Mouse (Mus musculus) thymus, postnatal 4 days (tissue): Measurements from ENCODE around the gene Spint2.
A peak's percentile ranks its signal among the peaks of the same experiment; 100 is the strongest.

Experiments
- DNase-seq: peaks from one replicate; pipeline ENCODE4 v3.0.0; 2021

The Spint2 gene

DNA sequence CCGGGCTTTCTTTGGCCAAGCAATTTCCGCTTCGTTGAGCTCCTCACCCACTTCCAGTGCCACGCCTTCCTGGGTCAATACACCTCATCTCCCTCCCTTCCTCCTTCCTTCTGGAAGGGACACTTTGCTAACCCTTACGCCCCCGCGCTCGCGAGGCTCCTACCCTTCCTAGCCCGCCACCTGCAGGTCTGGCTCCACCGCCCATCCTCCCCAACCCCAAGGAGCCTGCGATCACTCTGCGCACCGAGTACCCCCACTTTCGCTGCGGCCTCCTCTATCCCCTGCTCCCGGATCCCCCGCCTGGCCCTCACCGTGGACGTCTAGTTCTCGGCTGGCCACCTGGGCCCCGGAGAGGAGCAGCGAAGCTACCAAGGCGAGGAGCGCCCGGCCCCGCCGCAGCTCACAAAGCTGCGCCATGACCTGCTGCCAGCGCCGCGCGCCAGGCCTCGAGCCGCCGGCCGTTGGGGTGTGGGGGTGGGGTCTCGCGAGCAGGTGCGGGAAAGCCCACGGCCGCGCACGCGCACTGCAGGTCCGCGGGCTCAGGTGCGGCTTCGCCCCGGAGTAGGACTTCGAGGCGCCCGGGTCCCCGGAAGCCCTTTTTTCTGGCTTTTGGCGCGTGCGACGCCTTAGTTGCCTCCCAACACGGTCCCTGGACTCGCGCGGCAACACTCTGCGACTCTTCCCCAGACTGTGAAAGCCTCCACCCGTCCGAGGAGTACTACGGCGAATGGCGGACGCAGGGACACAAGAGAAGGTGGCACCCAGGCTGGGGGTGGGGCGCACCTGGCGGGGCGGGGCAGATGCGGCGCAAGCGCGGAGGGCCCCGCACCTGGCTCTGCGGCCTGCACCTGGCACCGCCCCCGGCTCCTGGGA lies at the start of gene Spint2:
TSS of gene Spint2 (minus strand) at position 712 of the 873 bp plus-strand sequence.
- peak; percentile 86 for DNase-seq

DNA sequence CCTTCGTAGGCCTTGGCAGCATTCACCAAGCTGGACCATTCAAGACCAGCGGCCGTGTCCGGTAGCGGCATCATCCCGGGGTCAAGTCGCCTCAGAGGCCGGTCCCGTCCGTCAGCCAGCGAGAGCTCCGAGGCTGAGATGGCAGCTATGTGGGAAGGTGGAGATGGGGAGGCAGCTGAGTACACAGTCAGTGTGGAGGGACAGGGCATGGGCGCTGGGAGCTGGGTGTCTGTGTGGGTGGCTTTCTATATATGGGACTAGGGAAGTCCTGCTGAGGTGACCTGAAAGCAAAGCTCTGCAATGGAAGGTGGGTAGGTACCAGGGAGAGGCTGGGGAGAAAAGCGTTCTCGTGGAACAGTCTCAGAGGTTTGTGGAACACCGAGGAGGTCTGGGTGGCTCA lies 47.3 kb upstream of the Spint2 start:
- DNase-seq: no peak

DNA sequence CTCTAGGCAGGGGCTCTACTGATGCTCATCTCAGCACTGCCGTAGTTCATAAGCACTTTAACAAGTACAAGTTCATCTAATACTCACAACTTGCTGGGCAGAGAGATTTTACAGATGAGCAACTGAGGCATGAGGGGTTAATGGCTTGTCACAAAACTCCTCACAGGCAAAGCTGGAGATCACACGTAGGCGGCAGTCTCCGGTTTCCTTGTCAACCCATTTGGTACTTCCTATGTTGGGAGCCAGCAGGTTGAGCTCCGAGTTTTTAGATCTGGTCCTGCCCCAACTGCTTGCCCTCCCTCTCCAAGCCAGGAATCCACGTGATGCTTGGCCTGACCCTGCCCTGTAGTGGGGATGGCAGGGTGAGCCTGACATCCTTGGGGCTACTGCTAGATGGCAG lies 45.4 kb upstream of the Spint2 start:
- DNase-seq: no peak

DNA sequence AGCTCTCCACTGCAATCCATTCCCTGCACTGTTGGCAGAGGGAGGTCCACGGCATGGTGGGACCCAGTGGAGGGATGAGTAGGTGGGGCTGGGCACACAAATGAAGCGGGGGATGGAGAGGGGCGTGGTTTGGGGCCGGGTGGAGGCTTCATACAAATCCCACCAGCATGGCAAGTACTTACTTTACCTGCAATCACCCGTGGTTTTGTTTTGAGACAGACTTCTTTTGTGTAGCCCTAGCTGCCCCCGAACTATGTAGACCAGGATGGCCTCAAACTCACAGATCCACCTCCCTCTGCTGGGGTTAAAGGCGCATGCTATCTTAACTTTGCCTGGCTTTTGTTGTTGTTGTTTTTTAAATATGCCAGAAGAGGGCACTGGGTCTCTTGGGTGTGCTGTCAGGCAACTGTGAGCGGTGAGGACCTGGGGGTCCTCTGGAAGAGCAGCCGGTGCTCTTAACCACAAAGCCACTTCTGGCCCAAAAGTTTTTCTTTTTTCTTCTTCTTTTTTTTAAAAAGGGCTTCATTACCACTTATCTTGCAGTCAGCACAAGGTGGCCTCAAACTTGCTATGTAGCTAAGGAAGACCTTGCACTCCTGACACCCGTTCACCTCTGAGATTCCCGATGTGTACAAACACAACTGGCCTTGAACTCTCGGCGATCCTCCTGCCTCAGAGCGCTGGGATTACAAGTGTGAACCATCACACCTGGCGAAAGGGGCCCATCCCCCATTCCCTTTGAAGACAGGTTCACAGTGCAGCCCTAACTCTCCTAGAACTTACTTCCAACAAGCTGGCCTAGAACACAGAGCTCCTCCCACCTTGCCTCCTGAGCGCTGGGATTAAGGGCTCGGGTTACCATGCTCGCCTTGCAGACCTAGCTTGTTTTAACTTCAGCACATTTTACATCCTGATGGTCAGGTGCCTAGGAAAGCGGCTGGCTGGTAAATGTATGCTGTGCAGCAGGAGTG lies 37.9 kb upstream of the Spint2 start:
- peak; percentile 73 for DNase-seq

DNA sequence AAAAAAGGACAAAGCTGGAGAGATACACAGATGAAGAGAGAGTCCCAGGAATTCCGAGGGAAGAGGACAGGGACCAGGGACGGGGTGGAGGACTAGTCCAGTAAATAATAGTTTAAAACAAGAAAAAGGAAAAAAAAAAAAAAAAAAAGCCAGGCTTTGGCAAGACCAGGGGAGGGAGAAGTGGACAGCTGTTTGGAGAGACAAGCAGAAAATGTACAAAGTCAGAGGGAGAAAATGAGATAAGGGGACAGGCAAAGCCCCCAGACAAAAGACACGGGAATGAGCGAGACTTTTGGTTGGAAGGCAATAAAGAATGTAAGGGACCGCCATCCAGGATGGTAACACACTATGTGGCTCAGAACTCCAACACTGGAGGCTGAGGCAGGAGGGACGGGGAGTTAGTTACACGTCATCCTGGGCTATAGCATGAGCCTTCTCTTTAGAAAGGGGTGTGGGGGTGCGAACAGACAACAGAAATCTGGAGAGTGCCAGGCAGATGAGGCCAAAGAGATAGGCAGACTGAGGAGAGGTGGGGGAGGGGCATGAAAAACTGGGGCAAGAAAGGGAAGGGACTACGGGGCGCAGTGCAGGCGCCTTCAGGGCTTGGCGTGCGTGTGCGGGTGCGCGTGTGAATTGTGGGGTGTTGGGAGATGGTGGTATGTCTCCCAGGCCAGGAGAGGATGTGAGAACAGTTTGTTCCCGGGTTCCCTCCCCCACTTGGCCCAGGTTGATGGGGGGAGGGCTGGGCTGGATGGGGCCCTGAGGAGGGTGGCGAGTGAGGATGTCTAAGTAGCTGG lies 36.6 kb upstream of the Spint2 start:
- peak; percentile 81 for DNase-seq

DNA sequence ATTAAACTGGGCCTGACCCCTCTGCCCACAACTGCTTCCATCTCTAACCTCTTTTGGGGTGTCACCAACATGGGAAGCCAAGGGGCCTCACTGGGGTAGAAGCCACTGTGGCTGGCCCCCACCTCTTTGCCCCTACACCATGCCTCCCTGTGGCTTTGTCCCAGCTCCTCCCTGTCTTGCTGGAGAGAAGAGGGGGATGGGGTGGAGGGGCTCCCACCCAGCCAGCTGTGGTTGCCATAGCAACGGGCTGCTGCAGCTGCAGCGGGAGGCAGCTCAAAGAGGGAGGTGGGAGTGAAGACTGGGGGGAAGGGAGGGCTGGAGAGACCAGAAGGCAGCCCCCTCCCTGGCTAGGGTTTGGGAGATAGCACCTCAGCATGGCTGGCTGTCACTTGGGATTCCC lies 35.8 kb upstream of the Spint2 start:
- peak; percentile 83 for DNase-seq

DNA sequence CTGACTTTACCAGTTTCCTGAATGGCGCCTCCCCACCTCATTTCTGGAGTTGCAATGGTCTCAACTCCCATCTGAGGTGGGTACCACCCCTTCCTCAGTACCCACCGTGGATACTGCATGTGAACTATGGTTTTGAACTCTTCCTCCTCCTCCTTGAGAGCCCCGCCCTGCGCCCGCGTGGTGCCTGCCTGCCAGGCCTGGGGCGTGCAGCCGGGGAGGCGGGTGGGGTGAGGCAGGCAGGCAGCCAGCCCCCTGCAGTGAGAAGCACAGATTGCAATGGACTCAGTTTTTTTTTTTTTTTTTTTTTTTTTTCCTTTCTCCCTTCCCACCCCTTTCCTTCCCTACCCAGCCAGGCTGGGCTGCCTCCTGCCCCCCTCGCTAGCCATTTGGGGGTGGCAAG lies 35.3 kb upstream of the Spint2 start:
- peak; percentile 79 for DNase-seq

DNA sequence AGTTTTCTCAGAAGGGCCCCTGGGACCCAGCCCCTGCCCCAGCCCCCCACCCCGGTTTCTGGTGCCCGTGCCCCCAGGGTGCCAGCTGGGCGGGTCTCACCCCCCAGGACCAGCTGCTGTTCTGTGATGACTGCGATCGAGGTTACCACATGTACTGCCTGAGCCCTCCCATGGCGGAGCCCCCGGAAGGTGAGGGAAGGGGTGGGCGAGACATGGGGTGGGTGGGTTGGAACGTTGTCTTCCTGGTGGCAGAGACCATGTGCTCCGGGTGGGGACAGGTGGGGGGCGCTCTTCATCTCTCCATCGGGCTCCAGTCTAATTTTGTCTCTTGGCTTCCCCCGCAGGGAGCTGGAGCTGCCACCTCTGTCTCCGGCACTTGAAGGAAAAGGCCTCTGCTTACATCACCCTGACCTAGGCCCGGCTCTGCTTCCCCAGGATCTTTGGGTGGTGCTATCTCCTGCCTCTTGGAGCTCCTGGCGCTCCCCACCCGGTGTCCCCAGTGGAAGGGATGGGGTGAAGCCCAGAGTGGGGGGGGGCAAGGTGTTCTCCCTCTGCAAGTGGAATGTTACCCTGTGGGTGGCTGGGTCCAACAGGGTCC lies 34.5 kb upstream of the Spint2 start:
- DNase-seq: peak; percentile 43

DNA sequence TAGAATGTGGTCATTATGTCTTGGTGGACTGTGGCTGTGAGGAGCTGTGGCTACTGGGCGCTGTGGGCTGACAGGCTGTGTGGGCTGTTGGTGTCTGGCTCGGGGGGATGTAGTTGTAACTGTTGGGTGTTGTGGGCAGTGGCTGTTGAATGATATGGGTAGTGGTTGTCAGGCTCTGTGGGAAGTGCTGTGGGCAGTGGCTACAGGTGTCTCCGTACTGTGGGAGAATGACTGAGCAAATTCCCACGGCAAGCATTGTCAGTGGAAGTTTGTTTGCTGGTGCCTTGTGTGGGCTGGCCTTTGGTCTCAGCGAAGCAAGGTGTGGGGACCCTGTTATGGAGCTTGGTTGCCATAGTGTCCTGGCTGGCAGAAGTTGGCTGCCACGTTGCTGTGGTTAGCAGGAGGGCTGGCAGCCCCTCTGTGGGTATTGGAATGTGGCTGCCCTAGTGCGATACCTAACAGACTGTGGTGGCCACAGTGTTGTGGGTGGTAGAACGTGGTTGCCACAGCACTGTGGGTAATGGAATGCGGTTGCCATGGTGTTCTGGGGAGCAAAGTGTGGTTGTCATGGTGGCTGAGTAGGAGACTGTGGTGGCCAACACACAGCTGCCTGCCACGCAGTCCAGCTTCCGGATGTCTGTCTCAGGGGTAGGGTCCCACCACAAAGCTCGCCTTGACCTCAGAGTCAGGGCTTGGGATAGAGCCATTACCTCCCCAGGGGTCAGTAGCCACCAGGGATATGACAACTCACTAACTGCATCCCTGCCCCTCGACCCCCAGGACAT lies 33.3 kb upstream of the Spint2 start:
- DNase-seq: no peak

DNA sequence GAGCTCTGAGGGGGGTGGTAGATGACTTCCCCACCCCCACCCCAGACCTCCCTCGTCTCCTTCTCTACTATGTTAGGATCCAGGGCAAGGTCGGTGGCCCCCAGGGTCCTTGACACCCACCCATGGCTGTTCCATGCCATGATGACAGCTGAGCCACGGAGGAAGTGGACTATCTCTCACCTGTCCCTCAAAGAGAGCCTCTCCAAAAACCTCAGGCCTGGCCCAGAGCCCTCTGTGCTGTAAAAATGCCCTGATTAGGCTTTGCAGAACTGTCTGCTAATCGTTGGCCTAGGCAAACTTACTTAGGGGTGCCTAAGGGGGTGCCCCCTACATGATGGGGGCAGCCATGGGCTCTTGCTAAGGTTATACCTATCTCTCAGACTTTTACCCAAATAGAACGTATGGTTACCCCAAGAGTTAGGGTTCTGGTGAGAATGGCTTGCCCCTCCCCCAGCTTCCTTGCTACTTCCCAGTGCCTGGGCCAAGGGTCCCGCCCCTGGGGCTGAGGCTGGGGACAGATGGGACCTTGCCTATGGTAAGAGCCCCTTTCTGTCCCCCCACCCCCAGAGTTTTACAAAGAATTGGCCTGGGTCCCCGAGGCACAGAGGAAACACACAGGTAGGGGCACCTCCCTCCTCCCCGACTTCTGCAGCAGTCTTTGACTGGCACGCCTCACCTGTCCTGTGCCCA lies 32.0 kb upstream of the Spint2 start:
- DNase-seq: peak; percentile 58

DNA sequence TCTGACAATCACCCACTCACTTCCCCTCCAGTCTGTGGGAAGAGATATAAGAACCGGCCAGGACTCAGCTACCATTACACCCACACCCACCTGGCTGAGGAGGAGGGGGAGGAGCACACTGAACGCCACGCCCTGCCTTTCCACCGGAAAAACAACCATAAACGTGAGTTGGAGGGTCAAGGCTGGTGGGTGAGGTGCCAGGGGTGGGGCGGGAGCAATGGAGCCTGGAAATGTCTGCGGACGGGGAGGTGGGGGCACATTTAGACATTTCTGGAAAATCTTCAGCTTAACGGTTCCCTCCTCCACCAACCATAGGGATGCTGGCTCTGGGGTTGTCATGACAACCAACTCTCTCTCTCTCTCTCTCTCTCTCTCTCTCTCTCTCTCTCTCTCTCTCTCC lies 31.3 kb upstream of the Spint2 start:
- peak; percentile 44 for DNase-seq

DNA sequence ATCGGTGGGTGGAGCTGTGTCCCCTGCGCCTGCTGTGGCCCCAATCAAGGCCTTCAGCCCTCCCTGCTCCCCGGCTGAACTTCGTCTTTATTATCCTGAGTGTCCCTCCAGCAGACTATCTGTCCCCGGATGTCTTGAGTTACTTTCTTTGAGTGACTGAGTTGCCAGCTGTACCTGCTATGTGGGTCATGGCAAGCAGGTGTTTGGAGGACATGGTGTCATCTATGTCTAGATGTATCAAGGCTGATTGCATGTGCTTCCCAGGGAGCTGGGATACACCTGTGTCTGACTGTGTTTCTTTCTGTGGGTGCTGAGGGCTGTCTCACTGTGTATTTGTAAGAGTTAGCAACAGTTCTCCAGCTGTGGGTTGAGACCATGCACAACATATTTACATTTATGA lies 28.0 kb upstream of the Spint2 start:
- no peak for DNase-seq

DNA sequence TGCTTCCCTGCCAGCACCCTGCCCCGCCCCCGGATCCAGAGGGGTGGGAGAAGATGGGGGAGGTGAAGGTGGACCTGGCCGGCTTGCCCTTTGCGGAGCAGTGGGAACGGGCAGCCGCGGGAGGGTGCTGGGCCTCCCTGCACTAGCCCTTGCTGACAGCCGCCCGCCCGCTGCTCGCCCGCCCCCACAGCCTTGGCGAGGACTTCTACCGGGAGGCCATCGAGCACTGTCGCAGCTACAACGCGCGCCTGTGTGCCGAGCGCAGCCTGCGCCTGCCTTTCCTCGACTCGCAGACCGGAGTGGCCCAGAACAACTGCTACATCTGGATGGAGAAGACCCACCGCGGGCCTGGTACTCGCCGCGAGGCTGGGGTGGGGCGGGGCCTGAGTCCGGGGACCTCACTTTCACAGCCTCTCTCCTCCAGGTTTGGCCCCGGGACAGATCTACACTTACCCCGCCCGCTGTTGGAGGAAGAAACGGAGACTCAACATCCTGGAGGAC lies 27.6 kb upstream of the Spint2 start:
- peak; percentile 74 for DNase-seq

DNA sequence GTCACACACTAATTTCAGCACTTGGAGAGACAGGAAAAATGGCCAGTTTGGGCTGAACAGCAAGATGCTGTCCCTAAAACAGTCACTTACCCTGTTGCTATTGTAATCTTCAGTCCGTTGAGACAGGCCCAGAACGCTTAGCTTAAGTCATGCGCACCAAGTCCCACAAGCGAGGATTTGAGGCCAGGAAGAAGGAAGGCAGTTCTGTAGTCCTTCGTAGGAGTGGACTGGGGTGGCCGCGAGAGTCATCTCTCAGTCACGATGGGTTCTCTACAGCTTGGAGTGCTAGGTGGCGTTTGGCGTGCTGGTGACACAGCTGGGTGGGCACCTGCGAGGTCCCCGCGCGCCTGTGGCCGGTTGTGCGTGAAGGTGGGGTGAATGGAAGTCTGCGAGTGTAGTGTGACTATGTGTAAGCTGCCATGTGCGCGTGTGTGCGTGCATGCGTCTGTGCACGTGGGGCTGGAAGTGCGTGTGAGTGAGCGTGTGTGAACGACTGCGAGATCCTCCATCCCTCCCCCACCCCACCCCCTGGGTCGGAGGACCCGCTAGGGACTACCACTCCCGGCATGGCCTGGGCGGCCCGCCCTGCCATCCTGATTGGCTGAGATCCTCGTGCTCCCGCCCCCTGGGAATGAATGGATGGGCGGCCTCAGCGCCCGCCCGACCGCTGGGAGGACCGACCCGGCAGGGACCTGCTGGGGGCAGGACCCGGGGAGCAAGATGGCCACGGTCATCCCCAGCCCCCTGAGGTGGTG lies 25.8 kb upstream of the Spint2 start:
- peak; percentile 90 for DNase-seq

DNA sequence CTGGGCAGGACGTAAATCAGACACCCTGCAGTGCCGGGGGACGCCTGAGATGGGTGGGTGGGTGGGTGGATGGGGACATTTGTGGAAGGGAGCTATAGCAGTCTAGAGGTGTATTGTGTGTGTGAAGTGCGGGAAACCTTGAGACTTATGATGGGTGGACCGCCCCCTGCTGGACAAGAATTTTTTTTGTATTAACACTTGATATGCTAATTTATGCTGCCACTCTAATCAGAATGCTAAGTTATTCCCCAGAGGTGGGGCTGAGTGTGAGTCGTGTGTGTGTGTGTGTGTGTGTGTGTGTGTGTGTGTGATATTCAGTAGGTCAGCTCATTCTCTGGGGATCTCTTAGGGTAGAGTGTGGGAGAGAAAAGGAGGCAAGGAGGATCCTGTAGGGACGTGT lies 24.9 kb upstream of the Spint2 start:
- peak; percentile 66 for DNase-seq

DNA sequence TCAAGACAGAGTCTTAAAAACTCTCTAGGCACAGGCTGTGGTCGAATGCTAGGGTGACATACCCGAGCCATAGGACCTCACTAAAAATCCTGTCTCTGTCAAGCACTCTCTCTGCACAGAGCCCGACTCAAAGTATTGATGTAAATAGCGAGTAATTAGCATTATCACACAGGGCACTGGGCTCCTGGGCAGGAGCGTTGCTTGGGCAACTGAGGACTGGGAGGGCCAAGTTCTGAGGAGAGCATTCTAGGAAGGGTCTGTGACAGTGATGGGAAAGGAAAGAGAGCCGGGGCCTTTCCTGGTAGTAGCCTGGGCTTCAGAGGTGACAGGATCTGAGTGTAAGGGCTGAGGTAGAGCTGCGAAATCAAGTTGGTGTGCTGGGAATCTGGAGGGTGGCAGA lies 24.4 kb upstream of the Spint2 start:
- DNase-seq: no peak

DNA sequence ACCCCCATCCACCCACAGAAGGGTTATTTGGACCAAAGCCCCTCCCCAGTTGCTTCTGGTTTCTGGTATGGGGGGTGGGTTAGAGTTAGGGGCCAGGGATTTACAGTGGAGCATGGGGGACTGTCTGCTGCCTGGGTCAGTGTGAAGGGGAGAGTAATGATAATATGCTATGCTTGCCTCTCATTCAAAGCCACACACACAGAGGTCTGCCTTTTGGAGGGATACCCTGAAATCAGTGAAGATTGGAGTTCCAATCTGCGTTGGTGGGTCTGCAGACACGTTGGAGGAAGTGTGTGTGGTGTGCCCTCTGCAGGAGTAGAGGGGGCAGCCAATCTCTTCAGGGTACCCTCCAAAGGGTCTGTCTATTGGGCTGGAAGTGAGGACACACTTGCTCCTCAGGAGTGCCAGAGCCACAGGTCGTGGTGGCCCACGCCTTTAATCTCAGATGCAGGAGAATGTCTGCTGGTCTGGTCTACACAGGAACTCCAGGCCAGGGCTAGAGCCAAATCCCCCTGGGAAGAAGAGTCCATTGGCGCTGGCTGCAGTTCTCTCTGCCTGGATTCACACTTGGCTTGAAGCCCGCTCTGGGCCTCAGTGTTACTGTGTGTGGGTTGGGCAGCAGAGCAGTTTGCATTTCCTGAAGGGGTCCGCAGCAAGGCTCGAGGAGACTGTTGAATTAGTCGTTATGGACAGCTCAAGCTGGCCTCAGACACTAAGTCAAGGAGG lies 23.7 kb upstream of the Spint2 start:
- no peak for DNase-seq

DNA sequence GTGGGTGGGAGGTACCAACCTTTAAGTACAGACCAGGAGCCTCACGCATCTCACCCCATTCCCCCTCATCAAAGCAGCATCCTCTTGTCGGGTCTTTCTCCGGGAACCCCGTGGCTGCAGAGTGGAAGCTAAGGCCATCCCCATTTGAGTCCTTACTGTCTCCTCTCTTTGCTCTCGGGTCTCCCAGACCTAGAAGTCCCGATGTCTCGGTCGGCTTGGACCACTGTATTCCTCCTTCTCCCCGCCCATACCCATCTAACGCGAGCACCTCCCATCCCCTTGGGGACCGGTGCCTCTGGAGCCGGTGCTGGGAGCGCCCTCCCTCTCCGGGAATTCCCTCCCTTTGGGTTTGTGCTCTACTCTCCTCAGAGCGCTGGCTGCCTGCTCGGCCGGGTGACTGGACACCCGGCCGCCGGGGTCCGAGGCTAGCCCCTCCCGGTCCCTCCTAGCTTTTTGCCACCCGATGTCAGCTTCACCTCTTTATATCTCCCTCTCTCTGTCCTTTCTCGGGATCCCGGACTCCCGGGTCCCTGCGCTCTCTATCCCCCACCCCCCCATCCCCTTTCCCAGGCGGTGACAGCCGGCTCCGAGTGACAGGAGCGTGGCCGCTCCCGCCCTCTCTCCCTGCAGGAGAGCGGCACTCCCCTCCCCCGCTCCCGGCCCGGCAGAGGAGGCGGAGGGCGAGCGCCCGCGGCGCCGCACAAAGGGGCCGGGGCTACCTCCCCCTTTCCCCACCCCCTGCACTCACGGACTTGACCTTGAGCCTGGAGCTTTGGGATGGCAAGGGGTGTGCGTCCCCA lies 23.0 kb upstream of the Spint2 start:
- peak; percentile 48 for DNase-seq
